Mouse (Mus musculus) common myeloid progenitor, adult 5-6 weeks (primary cell): ENCODE measurements around the gene Klf17. TPM values are rescaled to one million over a fixed set of nuclear protein-coding genes. Genes with fewer than 3 reads are reported as not detected.
"Not testable (repeated sequence)": the region's sequence is repeated elsewhere in the genome, so short reads cannot be mapped to it uniquely, and the experiment has no call there.

Source experiments
- ATAC-seq: replicated peaks from 2 replicates; pipeline ENCODE4 v1.8.0; 2016; ENCODE audit warnings: low read depth, mild to moderate bottlenecking, moderate TSS enrichment, inconsistent platforms; ENCODE audit not compliant: poor library complexity, severe bottlenecking
- total RNA-seq: library from RNA; stranded (forward); fragments of 200-1000, 187-1606 nt; gene quantifications from 2 replicates; pipeline ENCODE4 v1.2.3, GENCODE M21; 2017

The Klf17 gene
- total RNA-seq, result not detected in 2 replicates

GRCm38 (mm10) chr4:117765416-117765815, at the start of gene Klf17:
Gene Klf17 (minus strand): TSS chr4:117765648.
- no peak for ATAC-seq

- ATAC-seq, result no peak
These were observed 48.9 kb upstream of the Klf17 start for GRCm38 (mm10) chr4:117814333-117814732.

GRCm38 (mm10) chr4:117813591-117814192, 48.2 kb upstream of the Klf17 start:
- no peak for ATAC-seq

- ATAC-seq, result no peak
These were observed 45.5 kb upstream of the Klf17 start for GRCm38 (mm10) chr4:117810933-117811332.

- ATAC-seq, result peak; percentile 85
These were observed 41.5 kb upstream of the Klf17 start for GRCm38 (mm10) chr4:117806992-117807391.

GRCm38 (mm10) chr4:117799904-117800303, 34.5 kb upstream of the Klf17 start:
- no peak for ATAC-seq

- ATAC-seq, result no peak
These were observed 22.9 kb upstream of the Klf17 start for GRCm38 (mm10) chr4:117788308-117788707.

- ATAC-seq, result peak; percentile 52
These were observed 21.5 kb upstream of the Klf17 start for GRCm38 (mm10) chr4:117786963-117787362.

- ATAC-seq, result no peak
These were observed 17.5 kb upstream of the Klf17 start for GRCm38 (mm10) chr4:117782908-117783307.

- no peak for ATAC-seq
These were observed 7.5 kb upstream of the Klf17 start for GRCm38 (mm10) chr4:117772960-117773359.

- ATAC-seq, result peak; percentile 79
These were observed 5.5 kb upstream of the Klf17 start for GRCm38 (mm10) chr4:117770935-117771334.

GRCm38 (mm10) chr4:117760151-117760550, 5.3 kb downstream of the Klf17 start:
- ATAC-seq, result no peak

- ATAC-seq, result not testable (repeated sequence)
These were observed 13.0 kb downstream of the Klf17 start for GRCm38 (mm10) chr4:117752469-117752868.

GRCm38 (mm10) chr4:117737559-117737958, 27.9 kb downstream of the Klf17 start:
- 0 out of 2 replicates have a peak, but pooled peaks have one; percentile 47 for ATAC-seq

GRCm38 (mm10) chr4:117731926-117732325, 33.5 kb downstream of the Klf17 start:
- no peak for ATAC-seq

GRCm38 (mm10) chr4:117724112-117724511, 41.3 kb downstream of the Klf17 start, which contains the start of gene Gm12845:
Gene Gm12845 (plus strand): TSS chr4:117724412.
- ATAC-seq, result no peak

GRCm38 (mm10) chr4:117713303-117714098, 51.9 kb downstream of the Klf17 start:
- no peak for ATAC-seq

- no peak for ATAC-seq
These were observed 53.1 kb downstream of the Klf17 start for GRCm38 (mm10) chr4:117712314-117712713.

- no peak for ATAC-seq
These were observed 56.5 kb downstream of the Klf17 start for GRCm38 (mm10) chr4:117708780-117709550.
